Mouse (Mus musculus): ENCODE data around the gene Lars2. TPM values are rescaled to one million over a fixed set of nuclear protein-coding genes. Genes with fewer than 3 reads are reported as not detected.

The Lars2 gene
- polyA plus RNA-seq, 1 experiment: 25.0 TPM

DNA sequence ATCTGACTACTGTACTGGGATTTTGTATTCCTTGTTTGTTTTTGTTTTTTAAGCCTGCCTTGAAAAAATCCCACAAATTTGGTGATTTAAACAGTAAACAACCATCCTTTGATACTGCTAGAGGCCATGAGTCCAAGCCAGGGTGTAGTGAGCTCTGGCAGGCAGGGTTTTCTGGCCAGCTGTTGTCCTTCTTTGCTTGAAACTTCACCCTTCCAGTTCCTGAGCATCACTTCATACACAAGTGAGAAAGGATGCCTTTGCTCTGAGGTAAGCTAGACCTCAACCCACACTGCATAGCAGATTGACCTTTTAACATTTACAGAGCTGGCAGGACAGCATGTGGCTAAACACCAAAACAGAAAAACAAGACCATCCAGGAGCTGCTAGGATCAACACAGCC is 102.4 kb downstream of the Lars2 start:
- TF ChIP-seq GATA1 (IDR thresholded peaks at IDR 0.05; ENCODE audit: borderline replicate concordance, low read length) (no peak), FLI1 (IDR thresholded peaks at IDR 0.05; ENCODE audit: low read length) (no peak)
- peaks cover 3% of the 10 kb centered on the region for H3K27me3 ChIP-seq (replicated peaks)

GRCm38 (mm10) chr9:123473377-123473776 is 106.7 kb downstream of the Lars2 start:
- Histone ChIP-seq H3K27me3 (replicated peaks) (peaks cover 3% of the 10 kb centered on the region), H3K36me3 (replicated peaks; ENCODE audit: low read length) (peaks cover 3% of the 10 kb centered on the region), H3K4me3 (replicated peaks) (no peak overlapping the region), H3K4me1 (peaks cover 35% of the 10 kb centered on the region), H3K9me3 (no peaks in the 10 kb centered on the region)
- no peak for TF ChIP-seq FLI1 (IDR thresholded peaks at IDR 0.05; ENCODE audit: low read length)
- TF ChIP-seq GATA1 (IDR thresholded peaks at IDR 0.05; ENCODE audit: borderline replicate concordance, low read length): no peak

More for the DNA sequence above, 102.4 kb downstream of the Lars2 start:
- Histone ChIP-seq H3K9me3 (no peaks in the 10 kb centered on the region), H3K4me3 (replicated peaks) (no peak overlapping the region), H3K4me1 (peaks cover 22% of the 10 kb centered on the region), H3K36me3 (replicated peaks; ENCODE audit: low read length) (peaks cover 32% of the 10 kb centered on the region)

GRCm38 (mm10) chr9:123475569-123475968 is 108.8 kb downstream of the Lars2 start:
- no peak overlapping the region for H3K4me3 ChIP-seq (replicated peaks)
- no peaks in the 10 kb centered on the region for H3K9me3 ChIP-seq
- peaks cover 3% of the 10 kb centered on the region for H3K27me3 ChIP-seq (replicated peaks)
- H3K36me3 ChIP-seq (replicated peaks; ENCODE audit: low read length): peaks cover 12% of the 10 kb centered on the region
- H3K4me1 ChIP-seq: peaks cover 47% of the 10 kb centered on the region
- TF ChIP-seq FLI1 (IDR thresholded peaks at IDR 0.05; ENCODE audit: low read length) (no peak), GATA1 (IDR thresholded peaks at IDR 0.05; ENCODE audit: borderline replicate concordance, low read length) (no peak)

- peak overlapping the region; percentile 92 for H3K4me3 ChIP-seq (replicated peaks)
- no peaks in the 10 kb centered on the region for H3K27me3 ChIP-seq (replicated peaks)
- H3K4me1 ChIP-seq: peaks cover 67% of the 10 kb centered on the region
- H3K36me3 ChIP-seq (replicated peaks; ENCODE audit: low read length): peaks cover 36% of the 10 kb centered on the region
- TF ChIP-seq FLI1 (IDR thresholded peaks at IDR 0.05; ENCODE audit: low read length) (no peak), GATA1 (IDR thresholded peaks at IDR 0.05; ENCODE audit: borderline replicate concordance, low read length) (no peak)
- H3K9me3 ChIP-seq: no peaks in the 10 kb centered on the region
Observed at GRCm38 (mm10) chr9:123478031-123478585, 111.4 kb downstream of the Lars2 start.

DNA sequence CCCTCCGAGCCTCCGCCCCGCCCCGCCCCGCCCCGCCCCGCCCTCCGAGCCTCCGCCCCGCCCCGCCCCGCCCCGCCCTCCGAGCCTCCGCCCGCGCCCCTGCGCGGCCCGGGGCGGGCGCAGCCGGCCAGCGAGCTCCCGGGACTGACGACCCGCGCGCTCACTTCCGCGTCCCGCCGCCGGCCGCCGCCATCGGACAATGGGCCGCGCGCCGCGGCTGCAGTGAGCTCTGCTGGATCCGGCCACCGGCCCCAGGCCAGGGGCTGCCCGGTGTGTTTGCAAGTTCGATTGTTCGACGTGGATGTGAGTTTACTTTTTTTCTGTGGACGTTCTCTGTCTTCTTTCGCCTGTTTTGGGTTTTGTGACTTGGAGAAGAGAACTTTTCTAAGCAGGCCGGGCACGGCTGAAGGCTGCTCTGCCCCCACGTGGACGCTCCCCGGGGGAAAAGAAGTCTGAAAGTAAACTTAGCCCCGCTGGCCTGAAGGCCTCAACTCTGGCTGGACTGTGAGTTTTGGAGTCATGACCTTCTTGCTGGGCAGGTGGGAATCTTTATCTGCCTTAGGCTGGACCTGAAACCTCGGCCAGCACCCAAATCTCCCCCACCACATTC is 112.0 kb downstream of the Lars2 start, which contains the start of gene Limd1:
Limd1 (plus strand) TSS at position 121 of the 610 bp plus-strand sequence.
- TF ChIP-seq GATA1 (IDR thresholded peaks at IDR 0.05; ENCODE audit: borderline replicate concordance, low read length) (no peak), FLI1 (IDR thresholded peaks at IDR 0.05; ENCODE audit: low read length) (no peak)
- Histone ChIP-seq H3K36me3 (replicated peaks; ENCODE audit: low read length) (peaks cover 42% of the 10 kb centered on the region), H3K4me1 (peaks cover 67% of the 10 kb centered on the region), H3K27me3 (replicated peaks) (no peaks in the 10 kb centered on the region), H3K4me3 (replicated peaks) (peak within 1 kb of the TSS; percentile 94), H3K9me3 (no peaks in the 10 kb centered on the region)

- no peak for TF ChIP-seq FLI1 (IDR thresholded peaks at IDR 0.05; ENCODE audit: low read length)
- TF ChIP-seq GATA1 (IDR thresholded peaks at IDR 0.05; ENCODE audit: borderline replicate concordance, low read length): no peak
- Histone ChIP-seq H3K4me1 (peaks cover 71% of the 10 kb centered on the region), H3K27me3 (replicated peaks) (no peaks in the 10 kb centered on the region), H3K9me3 (no peaks in the 10 kb centered on the region), H3K4me3 (replicated peaks) (peak overlapping the region; percentile 94), H3K36me3 (replicated peaks; ENCODE audit: low read length) (peaks cover 47% of the 10 kb centered on the region)
Observed at GRCm38 (mm10) chr9:123479196-123479669, 112.5 kb downstream of the Lars2 start.

- H3K4me3 ChIP-seq (replicated peaks): peak overlapping the region; percentile 94
- peaks cover 77% of the 10 kb centered on the region for H3K4me1 ChIP-seq
- H3K36me3 ChIP-seq (replicated peaks; ENCODE audit: low read length): peaks cover 54% of the 10 kb centered on the region
- H3K27me3 ChIP-seq (replicated peaks): no peaks in the 10 kb centered on the region
- H3K9me3 ChIP-seq: no peaks in the 10 kb centered on the region
- TF ChIP-seq FLI1 (IDR thresholded peaks at IDR 0.05; ENCODE audit: low read length) (no peak), GATA1 (IDR thresholded peaks at IDR 0.05; ENCODE audit: borderline replicate concordance, low read length) (no peak)
Observed at GRCm38 (mm10) chr9:123479876-123480252, 113.1 kb downstream of the Lars2 start.

- Histone ChIP-seq H3K4me3 (replicated peaks) (peak overlapping the region; percentile 94), H3K27me3 (replicated peaks) (no peaks in the 10 kb centered on the region), H3K36me3 (replicated peaks; ENCODE audit: low read length) (peaks cover 57% of the 10 kb centered on the region), H3K9me3 (no peaks in the 10 kb centered on the region), H3K4me1 (peaks cover 76% of the 10 kb centered on the region)
- no peak for TF ChIP-seq GATA1 (IDR thresholded peaks at IDR 0.05; ENCODE audit: borderline replicate concordance, low read length)
- no peak for TF ChIP-seq FLI1 (IDR thresholded peaks at IDR 0.05; ENCODE audit: low read length)
Observed at GRCm38 (mm10) chr9:123480253-123480921, 113.7 kb downstream of the Lars2 start.

- Histone ChIP-seq H3K9me3 (no peaks in the 10 kb centered on the region), H3K4me1 (peaks cover 78% of the 10 kb centered on the region), H3K27me3 (replicated peaks) (no peaks in the 10 kb centered on the region), H3K4me3 (replicated peaks) (peak overlapping the region; percentile 18), H3K36me3 (replicated peaks; ENCODE audit: low read length) (peaks cover 64% of the 10 kb centered on the region)
- no peak for TF ChIP-seq FLI1 (IDR thresholded peaks at IDR 0.05; ENCODE audit: low read length)
- no peak for TF ChIP-seq GATA1 (IDR thresholded peaks at IDR 0.05; ENCODE audit: borderline replicate concordance, low read length)
Observed at GRCm38 (mm10) chr9:123481136-123481535, 114.4 kb downstream of the Lars2 start.

DNA sequence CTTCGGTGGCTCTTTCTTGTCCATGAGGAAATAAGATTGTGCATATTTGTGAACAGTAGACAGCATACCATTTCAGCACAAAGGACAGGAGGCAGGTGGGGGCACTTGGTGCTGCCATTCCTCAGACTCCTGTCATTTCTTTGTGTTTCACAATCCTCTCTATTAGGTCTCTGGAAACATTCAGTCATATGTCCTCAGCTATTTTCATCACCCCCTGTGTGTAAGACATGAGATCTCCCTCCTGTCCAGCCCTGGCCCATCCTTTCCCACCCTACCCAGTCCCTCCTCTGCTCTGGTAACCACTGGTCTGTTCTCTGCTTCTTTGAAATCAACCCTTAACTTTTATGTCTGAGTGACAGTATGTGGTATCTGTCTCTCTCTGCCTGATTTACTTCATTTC is 116.9 kb downstream of the Lars2 start:
- H3K36me3 ChIP-seq (replicated peaks; ENCODE audit: low read length): peaks cover 84% of the 10 kb centered on the region
- no peak overlapping the region for H3K4me3 ChIP-seq (replicated peaks)
- H3K4me1 ChIP-seq: peaks cover 87% of the 10 kb centered on the region
- TF ChIP-seq GATA1 (IDR thresholded peaks at IDR 0.05; ENCODE audit: borderline replicate concordance, low read length): no peak
- no peak for TF ChIP-seq FLI1 (IDR thresholded peaks at IDR 0.05; ENCODE audit: low read length)
- H3K27me3 ChIP-seq (replicated peaks): no peaks in the 10 kb centered on the region
- H3K9me3 ChIP-seq: no peaks in the 10 kb centered on the region

All from megakaryocyte, embryonic 14.5 days (primary cell).